Mouse (Mus musculus) bone marrow, adult 2 months (tissue): ENCODE data around the gene Gm42906.

Experiments
- CTCF ChIP-seq: fragments of 200-500 bp; IDR thresholded peaks from 2 replicates; pipeline ENCODE4 v1.5.1; 2011; ENCODE audit warnings: low read length, control low read depth; ENCODE audit not compliant: control insufficient read depth, insufficient read depth
- POLR2A ChIP-seq: fragments of 200-500 bp; IDR thresholded peaks from 2 replicates; pipeline ENCODE4 v1.6.1; 2011; ENCODE audit warnings: low read depth, mild to moderate bottlenecking, control low read depth, low read length, borderline replicate concordance; ENCODE audit not compliant: control insufficient read depth

- TF ChIP-seq CTCF (no peak), POLR2A (no peak)
These were observed 390.1 kb downstream of the Gm42906 start for GRCm38 (mm10) chr5:151037871-151038270.
